Mouse (Mus musculus) G1E (cell line): ENCODE results near the gene Cep152.

Experiments used
- CTCF ChIP-seq: IDR thresholded peaks from 2 replicates; pipeline ENCODE4 v1.5.1; 2012; ENCODE audit warnings: low read depth, low read length, inconsistent platforms, mixed read lengths
- GATA1 ChIP-seq: IDR thresholded peaks from 2 replicates; pipeline ENCODE4 v1.6.1; 2012; ENCODE audit warnings: borderline replicate concordance, low read length, inconsistent platforms, mixed read lengths
- GATA2 ChIP-seq: IDR thresholded peaks from 2 replicates; pipeline ENCODE4 v1.6.1; 2012; ENCODE audit warnings: low read depth, low read length, inconsistent platforms, borderline replicate concordance
- TAL1 ChIP-seq: conservative IDR thresholded peaks from 2 replicates; pipeline ENCODE4 v1.6.1; 2012; ENCODE audit warnings: low read depth, low read length, inconsistent platforms, mixed read lengths

GRCm38 (mm10) chr2:125615440-125615839 is 9.5 kb downstream of the Cep152 start:
- TF ChIP-seq CTCF (no peak), TAL1 (no peak), GATA2 (no peak), GATA1 (no peak)
